Mouse (Mus musculus) mature B cell (primary cell): ENCODE results near the gene Kif1c.

Experiments
- in situ Hi-C: fragments of 300-500 bp; cut with MboI; formaldehyde crosslinking; loops from 2 replicates; pipeline ENCODE4 v1.14.3; 2019

The Kif1c gene

DNA sequence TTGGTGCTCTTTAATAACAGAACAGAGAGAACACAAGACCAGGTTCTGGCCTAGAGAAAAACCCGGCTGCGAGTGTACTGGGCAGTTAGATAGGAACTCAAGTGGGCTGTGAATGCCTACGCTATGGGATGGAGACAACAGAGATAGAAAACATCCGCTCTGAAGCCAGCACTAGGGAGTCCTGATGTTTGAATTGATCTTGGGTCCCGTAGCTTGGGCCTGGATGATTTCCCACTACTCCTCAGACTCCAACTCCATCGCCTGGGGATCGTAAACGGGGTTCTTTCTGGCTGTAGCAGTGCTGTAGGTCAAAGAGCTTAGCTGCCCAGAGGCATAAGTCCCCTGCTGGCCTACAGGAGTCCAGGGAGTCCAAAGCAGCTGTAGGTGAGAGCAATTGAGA, 12.0 kb upstream of the Kif1c start:
- in situ Hi-C loops: no loop called here

DNA sequence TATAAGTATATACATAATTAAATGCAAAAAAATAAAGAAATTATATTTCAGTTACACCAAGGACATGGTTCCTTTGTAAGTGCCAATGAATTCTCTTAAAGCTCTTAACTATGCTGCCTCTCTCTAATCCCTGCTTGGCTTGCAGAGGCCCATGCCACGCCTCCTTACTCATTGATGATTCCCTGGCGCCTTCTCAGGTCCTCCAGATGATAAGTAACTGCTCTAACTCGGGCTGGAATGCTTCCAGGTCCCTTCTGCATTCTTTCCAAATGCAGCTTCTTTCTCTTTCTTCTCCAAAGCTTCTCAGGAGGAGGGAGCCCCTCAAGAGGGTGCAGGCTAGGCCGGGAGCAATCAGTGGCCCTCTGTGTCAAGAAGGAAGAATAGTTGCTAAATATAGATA, 10.8 kb upstream of the Kif1c start:
- in situ Hi-C loops: no loop called here

DNA sequence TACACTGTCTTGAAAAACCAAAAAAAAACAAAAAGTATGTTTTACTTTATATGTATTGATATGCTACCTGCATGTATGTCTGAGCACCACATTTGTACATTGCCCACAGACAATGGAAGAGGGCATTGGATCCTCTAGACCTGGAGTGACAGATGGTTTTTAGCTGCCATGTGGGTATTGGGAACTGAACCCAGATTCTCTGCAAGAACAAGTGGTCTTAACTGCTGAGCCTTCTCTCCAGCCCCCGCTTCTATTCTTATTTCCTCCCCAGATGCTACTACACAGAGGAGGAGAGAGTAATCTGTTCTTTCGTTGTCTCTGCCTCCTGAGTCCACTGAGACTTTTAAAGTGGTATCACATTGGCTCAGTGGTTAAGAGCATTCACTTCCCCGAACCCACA, 6.8 kb upstream of the Kif1c start:
- in situ Hi-C loops: no loop called here

DNA sequence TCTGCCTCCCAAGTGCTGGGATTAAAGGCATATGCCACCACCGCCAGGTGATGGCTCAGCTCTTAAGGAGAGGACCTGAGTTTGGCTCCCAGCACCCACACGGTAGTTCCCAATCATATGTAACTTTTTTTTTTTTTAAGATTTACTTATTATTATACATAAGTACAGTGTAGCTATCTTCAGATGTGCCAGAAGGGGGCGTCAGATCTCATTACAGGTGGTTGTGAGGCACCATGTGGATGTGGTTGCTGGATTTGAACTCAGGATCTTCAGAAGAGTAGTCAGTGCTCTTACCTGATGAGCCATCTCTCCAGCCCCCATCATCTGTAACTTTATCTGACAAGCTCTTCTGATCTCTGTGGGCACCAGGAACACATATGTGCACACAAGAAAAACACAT, 3.0 kb upstream of the Kif1c start:
- in situ Hi-C loops: no loop called here

DNA sequence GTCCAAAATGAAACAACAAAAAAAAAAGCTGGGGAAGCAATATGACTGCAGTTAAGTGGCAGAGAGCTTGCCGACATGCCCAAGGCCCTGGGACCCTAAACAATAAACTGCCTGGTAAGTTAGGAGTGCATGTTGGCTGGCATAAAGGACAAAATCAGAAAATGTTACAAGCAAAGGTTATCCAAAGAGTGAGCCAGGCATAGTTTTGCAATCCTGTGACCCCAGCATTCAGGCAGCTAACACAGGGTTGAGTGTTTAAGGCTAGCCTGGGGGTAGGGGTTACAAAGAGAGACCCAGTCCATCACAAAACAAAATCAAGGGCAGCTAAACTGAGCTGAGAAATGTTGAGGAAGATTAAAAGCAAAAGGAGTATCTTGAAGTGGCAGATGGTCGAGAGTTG, 1.3 kb upstream of the Kif1c start:
- in situ Hi-C loops: no loop called here

DNA sequence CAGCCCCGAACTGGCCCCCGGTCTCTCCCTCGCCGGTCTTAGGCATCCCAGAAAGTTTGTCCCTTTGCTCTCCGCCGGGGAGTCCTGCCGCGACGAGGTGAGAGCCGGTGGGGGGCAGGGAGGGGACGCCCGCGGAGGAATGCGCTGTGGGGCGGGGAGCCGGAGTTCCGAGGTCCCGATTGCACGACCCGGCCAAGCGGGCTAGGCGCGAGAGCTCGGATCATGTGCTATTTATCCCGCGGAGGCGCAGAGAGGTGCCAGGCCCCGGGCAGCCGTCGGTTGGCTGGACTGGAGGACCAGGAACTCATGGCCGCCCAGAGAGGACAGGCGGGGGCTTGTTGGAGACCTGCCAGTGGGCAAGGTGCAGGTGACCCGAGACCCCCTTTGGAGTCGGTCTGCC, 265 bp downstream of the Kif1c start:
- in situ Hi-C loops: no loop called here

DNA sequence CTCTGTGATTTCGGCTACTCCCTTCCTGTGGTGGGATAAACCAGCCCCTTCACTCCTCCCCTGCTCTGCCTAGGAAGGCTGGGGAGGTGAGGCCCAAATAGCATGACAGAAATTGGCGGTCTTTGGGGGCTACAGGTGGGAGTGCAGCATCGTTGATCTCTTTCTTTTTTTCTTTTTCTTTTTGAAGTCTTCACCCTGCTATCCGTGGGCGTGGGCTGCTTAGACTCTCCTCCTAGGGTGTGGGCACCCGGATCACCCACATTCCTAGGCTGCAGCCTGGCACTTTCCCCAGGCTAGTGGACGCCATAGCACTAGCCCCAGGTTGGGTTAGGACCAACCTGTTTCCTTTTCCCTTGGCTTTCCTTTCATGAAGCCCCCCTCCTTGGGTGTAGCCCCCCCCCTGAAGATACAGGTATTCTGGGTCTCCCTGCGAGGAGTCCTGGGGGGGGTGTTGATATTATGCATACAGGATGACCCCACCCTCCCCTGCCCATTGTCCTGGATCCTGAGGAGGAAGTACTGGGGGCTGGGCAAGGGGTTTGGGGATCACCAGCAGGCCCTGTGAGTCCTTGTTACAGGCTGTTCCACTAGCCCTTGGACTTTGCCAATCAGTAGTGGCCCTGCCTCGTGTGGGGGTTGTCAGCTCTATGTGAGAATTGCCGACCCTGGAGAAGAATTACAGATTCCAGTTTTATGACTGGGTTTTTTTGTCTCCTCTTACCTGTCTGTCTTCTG, 1.0 kb downstream of the Kif1c start:
- in situ Hi-C loops: no loop called here

DNA sequence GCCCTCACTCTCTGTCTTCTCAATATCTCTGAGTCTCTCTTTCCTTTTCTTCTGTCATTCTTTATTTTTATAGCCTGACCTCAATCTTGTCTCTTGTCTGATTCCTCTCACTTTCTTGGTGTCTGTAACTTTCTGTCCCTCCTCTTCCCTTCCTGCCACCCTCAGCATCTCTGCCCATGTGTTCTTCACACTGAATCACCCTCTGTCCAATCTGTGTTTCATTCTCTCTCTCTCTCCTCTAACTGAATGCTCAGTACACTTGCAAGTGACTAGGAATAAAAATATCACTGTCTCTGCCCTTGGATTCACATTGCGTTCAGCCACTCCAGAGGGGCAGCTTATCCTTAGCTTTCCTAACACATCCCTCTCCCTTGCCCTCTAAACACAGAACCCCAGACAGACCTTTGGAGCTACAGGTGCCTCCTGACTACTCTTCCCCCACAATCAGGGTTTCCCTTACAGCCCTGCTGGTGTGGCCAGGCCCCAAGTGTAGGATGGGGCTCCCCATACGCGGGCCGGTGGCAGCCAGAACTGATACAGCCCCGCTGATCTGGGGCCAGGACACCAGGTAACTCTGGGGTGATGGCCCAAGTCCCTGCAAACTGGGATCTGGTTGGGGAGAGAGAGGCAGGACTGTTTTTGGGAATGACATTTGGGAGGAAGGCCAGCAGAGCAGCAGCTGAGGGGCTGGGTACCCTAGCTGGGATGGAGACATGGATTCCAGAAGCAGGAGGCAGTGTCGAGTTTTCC, 1.8 kb downstream of the Kif1c start:
- in situ Hi-C loops: no loop called here

DNA sequence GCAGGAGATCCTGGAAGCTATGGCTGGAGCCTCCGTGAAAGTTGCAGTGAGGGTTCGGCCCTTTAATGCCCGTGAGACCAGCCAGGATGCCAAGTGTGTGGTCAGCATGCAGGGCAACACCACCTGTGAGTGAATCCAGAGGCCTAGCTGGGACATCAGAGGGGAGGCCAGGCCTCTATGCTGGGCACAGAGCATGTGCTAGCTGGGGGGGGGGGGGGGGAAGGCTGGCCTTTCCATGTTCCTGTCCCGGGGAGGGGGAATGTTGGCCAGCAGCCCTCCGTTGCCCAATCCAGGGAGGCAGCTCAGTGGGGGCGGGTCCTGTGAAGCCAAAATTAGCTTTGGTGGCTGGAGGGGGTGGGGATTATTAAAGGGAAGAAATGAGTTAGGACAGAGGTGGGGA, 2.4 kb downstream of the Kif1c start:
- in situ Hi-C loops: no loop called here

DNA sequence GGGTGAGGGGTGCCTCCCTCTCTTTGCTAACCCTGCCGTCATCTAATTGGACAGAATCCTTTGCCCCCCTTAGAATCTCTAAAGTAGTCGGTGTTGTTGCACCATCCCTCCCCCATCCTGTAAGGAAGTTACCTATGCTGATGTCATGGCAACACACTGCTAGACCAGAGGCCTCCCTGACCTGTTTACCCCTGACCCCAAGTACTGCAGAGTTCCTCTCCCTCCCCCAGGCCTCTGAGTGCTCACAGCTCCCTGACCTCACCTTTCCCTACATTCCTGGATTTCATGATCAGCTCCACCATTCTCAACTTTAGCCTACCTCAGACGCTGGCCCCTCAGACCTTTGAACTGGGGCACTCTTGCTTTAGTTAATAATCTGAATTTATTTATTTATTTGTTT, 5.8 kb downstream of the Kif1c start:
- in situ Hi-C loops: no loop called here

DNA sequence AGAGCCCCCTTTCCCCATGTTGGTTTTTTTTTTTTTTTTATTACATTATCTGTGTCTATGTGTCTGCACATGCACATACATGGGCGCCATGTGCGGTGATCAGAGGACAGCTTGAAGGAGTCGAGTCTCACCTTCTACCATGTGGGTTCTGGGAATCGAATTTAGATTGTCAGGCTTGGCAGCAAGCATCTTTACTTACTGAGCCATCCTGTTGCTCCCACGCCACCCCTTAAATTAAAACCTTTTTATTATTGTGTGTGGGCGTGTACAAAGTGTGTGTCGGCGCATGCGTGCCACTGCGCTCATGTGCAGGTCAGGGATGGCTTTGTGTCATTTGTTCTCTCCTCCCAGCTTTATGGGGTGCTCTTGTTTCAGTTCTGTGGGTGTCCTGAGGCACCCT, 10.7 kb downstream of the Kif1c start:
- in situ Hi-C loops: no loop called here

DNA sequence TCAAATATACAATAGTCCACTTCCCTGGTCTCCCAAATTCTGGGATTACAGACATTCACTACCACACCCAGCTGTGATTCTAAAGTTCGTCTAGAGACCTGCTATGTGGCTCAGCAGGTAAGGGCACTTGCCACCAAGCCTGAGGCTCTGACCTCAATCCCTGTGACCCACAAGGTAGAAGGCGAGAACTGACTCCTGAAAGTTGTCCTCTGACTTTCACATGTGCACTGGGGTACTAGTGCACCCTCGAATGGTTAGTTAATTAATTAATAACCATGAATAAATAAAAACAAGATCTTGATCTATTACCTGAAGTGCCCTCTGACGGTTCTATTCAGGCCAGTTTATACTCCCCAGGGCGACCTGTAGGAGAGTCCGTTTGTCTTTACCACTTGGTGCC, 12.9 kb downstream of the Kif1c start:
- in situ Hi-C loops: no loop called here

DNA sequence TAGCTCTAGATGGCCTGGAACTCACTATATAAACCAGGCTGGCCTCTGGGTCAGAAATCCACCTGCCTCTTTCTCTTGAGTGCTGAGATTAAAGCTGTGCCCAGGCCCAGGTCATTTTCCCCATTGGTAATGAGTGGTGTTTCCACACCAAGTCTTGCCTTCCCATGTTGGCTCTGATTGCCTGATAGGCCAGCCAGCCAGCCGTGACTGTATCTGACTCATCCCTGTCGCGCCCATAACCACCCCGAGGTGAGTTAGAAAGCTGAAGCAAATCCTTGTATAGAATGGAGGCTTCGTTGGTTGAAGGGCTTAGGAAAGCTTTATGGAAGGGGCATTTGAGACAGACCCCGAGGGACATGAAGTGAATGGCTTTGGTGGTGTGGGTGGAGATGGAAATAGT, 15.5 kb downstream of the Kif1c start:
- in situ Hi-C loops: no loop called here

DNA sequence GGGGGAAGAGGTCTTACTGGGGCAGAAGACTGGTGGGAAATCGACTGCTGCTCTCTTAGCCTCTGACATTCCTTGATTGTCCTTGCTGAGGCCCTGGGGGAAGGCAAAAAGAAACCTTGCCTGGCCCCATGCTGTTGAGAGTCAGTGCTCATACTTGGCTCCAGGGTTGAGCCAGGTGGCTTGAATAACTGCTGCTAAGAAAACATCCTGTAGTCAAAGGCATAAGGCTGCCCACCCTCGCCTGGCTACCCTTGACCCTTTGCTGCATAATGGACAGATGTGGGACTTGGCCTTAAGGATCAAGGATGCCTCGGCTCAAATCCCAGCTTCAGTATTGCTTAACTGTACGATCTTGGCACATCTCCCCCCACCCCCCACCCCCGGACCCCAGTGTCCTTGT, 18.1 kb downstream of the Kif1c start:
- in situ Hi-C loops: no loop called here

DNA sequence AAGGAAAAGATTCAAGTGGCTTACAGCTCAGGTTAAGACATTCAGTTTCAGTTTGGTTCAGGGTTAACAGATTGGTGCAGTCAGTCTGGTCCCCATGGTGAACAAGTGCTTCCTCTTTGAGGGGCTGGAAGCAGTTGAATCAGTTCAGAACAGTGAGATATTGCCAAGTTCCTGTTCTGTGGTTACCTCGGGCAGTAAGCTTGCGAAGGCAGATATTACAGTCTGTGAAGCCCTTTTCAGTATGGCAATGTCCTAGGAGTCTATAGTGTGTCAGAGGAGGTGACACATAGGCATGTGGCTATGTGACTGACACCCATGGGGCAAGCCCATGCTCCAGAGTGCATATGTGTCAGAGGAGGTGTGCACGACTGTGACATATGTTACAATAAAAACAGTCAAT, 20.2 kb downstream of the Kif1c start:
- in situ Hi-C loops: no loop called here

DNA sequence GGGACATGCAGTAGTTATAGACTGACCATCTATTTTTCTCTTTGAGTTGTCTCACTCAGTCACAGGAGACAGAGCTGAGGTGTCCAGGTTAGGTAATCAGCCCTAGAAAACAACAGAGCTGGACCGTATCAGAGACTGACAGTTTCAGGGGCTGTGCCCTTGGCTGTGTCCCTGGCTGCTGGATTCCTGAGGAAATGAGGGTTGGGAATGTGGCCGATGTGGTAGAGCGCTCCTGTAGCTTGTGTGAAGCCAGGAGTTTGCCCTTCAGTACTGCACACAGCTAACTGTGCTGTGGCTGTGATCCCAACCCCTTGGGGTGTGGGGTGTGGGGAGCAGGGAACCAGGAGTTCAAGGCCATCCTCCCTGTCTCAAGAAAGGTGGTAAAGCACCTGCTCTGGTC, 20.7 kb downstream of the Kif1c start:
- in situ Hi-C loops: no loop called here

DNA sequence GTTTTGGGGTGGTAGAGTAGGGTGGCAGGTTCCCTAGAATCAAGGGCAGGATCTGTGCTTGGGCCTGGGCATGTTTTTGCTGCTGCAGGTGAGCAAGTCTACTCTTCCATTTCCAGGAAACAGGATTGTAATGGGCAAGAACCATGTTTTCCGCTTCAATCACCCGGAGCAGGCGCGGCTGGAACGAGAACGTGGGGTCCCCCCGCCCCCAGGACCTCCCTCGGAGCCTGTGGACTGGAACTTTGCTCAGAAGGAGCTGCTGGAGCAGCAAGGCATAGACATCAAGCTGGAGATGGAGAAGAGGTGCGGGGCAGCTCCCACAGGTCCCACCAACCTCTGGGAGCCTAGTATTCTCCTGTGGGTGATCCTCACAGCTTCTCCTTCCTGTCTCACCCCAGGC, 24.4 kb downstream of the Kif1c start:
- in situ Hi-C loops: no loop called here

DNA sequence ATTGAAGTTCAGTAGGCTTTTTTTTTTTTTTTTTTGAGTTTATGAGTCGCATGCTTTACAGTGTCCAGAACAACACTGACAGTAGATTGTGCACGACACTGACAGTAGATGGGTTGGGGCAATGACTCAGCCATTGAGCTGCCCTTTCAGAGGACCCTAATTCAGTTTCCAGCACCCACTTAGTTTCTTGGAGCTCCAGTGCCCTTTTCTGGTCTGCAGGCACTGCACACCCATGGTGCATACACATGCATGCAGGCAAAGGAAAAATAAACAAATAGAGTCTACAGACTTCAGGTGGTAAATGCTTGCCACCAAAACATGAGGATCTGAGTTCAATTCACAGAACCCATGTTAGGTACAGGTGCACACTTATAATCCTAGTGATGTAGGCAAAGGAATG, 26.2 kb downstream of the Kif1c start:
- in situ Hi-C loops: no loop called here

DNA sequence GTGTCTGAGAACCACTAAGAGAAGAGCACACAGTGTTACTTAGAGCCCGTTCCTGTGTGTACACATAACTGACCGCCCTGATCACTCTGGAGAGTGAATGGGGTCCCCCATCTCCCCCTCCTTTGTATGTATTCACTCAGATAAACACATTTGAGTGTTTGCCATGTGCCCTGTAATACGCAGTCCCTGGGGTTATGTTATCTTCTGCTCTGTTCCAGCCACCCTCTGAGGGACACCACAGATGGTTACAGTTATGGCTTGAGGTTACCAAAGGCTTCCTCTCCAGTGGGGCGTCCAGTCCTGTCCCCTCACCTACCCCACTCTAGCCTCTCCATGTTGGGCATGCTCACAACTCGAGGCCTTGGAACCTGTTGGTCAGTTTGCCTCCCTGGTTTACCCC, 27.0 kb downstream of the Kif1c start:
- in situ Hi-C loops: no loop called here

DNA sequence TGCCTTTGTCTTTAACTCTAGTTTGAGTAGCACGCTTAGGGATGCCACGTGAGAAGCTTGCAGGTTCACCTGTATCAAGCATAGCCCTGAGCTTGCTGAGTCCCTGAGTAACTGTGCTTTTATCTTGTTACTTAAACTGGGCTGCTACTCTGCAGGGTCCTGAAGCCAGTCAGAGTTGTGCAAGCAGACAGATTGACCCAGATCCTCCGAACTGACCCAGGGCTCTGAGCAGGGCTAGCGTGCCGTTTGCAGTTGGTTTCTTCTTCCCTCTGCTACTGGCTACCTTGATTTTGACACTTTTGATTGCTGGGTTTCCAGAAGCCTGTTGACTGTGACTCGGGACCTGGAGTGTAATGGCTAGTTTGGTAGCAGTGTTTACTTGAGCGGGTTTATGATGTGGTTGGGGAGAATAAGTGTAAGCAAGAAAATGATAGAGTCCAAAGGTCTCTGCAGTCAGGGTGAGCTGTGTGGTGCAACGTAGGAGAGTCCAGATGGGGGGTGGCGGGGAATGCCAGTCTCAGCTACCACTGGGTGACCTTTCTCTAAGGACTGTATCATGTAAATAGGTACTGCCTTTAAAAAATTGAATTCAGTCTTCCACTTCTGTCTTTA, 30.2 kb downstream of the Kif1c start:
- in situ Hi-C loops: no loop called here

DNA sequence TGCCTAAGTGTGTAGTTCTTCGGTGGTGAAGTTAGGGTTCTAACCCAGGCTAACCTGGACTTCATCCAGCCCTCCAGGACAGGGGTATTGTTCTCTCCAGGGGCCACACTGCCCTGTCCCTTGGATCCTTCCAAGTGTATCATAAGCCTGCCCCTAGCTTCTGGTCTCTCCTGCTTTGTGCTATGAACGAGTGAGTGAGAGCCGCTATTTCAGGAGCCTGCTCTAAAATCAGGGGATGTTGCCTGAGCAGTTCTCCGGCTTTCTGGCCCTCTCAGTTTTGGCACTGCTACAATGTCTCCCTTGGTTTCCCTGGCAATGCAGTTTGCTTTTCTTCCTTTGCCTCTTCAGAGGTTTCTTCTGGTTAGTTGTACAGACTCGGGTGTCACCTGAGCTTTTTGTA, 30.8 kb downstream of the Kif1c start:
- in situ Hi-C loops: no loop called here

DNA sequence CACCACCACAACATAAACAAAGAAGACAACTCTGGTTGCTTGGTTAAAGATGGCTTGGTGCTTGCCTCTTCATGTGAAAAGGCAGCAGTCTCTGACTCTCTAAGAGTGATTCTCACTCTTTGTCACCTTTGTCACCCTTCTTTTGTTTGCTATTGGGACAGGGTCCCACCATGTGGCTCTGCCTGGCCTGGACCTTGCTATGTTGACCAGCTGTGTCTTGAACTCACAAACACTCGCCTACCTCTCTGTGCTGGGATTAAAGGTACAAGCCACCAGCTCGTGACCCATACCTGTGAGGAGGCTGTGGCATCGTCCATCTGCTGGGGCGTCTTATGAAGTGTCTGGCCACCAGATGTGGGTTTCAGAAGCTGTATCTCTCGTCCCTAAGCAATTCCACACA, 32.9 kb downstream of the Kif1c start:
- in situ Hi-C loops: no loop called here

DNA sequence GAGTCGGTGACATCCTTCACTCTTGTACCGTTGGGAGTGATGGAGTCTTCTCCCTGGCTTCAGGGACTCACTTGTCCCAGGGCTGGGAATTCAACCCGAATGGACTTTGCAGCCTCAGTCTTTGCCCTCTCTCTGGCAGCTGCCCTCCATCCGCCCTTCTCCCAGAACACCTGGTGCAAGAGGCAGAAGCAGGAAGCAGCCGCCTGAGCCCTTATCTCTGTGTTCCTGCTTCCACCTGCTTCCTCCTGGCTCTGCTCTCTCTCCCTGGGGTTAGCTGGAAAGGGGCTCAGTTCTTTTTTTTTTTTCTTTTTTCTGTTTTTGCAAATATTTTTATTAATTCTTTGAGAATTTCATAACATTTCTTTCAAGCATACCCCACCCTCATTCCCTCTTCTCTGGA, 37.4 kb downstream of the Kif1c start:
- in situ Hi-C loops: no loop called here
